Mouse (Mus musculus) testis, adult 2 months (tissue): ENCODE data around the gene Iqgap2.

Experiments
- CTCF ChIP-seq: fragments of 200-500 bp; IDR thresholded peaks from 2 replicates; pipeline ENCODE4 v1.5.1; 2012; ENCODE audit warnings: low read depth, mild to moderate bottlenecking, inconsistent platforms, low read length, moderate library complexity; ENCODE audit not compliant: control insufficient read depth, insufficient read depth, insufficient replicate concordance
- POLR2A ChIP-seq: fragments of 200-500 bp; IDR thresholded peaks from 2 replicates; pipeline ENCODE4 v1.6.1; 2012; ENCODE audit warnings: low read depth, mild to moderate bottlenecking, inconsistent platforms, low read length, moderate library complexity; ENCODE audit not compliant: control insufficient read depth

GRCm38 (mm10) chr13:95614757-95615156 lies 277.0 kb downstream of the Iqgap2 start:
- no peak for TF ChIP-seq CTCF
- no peak for TF ChIP-seq POLR2A
